Mouse (Mus musculus) T-helper 17 cell (primary cell): Measurements from ENCODE around the gene Alox5.

Source experiments
- in situ Hi-C, 2 experiments: fragments of 300-600 bp; cut with MboI, MseI; formaldehyde crosslinking; loops; 1 replicate in 1 of 2; 2 replicates in 1 of 2; pipeline ENCODE4 v1.15.1; 2025; ENCODE audit warnings: high pct_unique_total_duplicates in 2 of 2

Gene Alox5

GRCm38 (mm10) chr6:116460544-116461283 lies at the start of gene Alox5:
Gene Alox5 (minus strand): TSS chr6:116461178.
- in situ Hi-C loops = no loop called here

DNA sequence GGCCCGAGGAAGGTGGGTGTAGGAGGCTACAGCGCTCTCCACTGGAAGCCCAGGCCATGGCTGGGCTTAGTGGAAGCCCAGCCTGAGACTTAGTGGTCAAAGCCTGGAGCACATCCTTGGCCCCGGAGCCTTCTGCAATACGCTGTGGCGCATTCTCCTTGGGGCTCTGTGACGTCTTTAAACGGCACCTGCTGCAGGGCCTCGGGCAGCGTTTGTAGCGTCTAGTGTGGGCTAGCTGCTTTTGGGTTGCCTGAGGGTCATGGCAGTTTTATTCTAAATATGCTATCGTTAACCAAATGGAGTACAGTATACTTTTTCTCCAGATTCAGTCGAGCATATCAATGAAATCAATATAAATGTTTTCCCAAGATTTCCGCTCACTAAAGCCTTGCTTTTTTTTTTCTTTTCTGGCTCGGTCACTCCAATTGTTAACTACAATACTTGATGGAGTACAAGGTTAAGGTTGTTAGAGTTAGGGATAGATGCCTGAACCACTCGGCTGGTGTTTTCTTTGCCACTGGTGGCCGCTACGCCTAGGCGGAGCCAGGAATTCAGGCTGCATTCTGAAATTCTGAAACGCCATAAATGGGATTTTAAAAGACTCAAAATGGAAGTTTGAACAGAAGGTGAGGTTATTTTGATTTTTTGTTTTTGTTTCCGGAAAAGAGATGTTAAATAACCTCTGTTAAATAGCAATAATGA lies 45.5 kb upstream of the Alox5 start, which contains the start of gene Olfr212:
Olfr212 (plus strand) TSS at position 215 of the 702 bp plus-strand sequence.
- in situ Hi-C loops = loop anchor here in 1 of 2 experiments (10.0 kb wide), 1 partner anchor 498 kb away; no protein-coding TSS in a partner anchor

- in situ Hi-C loops = no loop called here
Observed at GRCm38 (mm10) chr6:116495960-116496359, 35.0 kb upstream of the Alox5 start.

DNA sequence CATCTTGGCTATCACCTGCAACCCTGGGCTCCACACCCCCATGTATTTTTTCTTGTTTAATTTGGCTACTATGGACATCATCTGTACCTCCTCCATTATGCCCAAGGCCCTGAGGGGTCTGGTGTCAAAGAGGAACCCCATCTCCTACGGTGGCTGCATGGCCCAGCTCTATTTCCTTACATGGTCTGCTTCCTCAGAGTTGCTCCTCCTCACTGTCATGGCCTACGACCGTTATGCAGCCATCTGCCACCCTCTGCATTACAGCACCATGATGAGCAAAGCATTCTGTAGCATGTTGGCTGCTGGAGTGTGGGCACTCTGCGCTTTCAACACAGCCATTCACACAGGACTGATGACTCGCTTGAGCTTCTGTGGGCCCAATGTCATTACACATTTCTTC lies 32.8 kb upstream of the Alox5 start:
- in situ Hi-C loops = no loop called here

GRCm38 (mm10) chr6:116488791-116489190 lies 27.8 kb upstream of the Alox5 start, which contains the start of gene Olfr211:
Gene Olfr211 (plus strand): TSS chr6:116489091.
- in situ Hi-C loops = no loop called here

GRCm38 (mm10) chr6:116486833-116487232 lies 25.9 kb upstream of the Alox5 start:
- in situ Hi-C loops = no loop called here

DNA sequence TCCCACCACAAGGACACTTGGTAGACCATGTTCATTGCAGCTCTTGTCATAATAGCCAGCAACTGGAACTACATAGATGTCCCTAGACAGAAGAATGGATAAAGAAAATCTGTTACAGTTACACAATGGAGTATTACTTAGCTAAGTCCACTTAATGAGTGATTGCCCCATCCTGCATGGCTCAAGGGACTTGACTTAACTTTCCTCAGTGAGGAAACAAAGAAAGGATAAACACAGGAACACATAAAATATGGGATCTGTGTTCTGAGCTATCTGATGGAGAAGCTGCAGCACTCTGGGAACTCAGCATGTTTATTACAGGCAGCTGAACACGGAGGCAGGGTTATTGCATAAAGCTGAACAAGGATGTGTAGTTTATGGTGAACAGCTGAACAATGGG lies 24.1 kb upstream of the Alox5 start:
- in situ Hi-C loops = no loop called here

- in situ Hi-C loops = no loop called here
Observed at GRCm38 (mm10) chr6:116468081-116468480, 7.1 kb upstream of the Alox5 start.

GRCm38 (mm10) chr6:116459232-116459631 lies 1.7 kb downstream of the Alox5 start:
- in situ Hi-C loops = no loop called here

GRCm38 (mm10) chr6:116458728-116459127 lies 2.2 kb downstream of the Alox5 start:
- in situ Hi-C loops = no loop called here

DNA sequence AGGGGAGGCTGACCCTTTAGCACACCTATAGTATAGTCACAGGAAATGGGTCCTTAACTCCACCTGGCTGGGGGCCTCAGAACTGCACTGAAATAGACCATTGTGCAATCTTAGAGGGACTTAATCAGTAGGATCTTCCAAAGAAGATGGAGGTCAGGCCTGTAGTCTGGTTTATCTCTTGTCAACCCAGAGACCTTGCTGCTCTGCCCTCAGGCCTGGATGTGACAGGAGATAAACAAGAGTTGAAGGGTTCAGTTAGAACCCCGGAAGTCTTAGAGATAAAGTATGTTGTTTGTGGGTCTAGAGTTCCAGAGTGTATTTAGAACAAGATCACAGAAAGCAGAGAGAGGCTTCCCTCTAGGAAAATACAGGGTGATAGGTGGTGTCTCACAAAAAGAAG lies 4.5 kb downstream of the Alox5 start:
- in situ Hi-C loops = no loop called here

DNA sequence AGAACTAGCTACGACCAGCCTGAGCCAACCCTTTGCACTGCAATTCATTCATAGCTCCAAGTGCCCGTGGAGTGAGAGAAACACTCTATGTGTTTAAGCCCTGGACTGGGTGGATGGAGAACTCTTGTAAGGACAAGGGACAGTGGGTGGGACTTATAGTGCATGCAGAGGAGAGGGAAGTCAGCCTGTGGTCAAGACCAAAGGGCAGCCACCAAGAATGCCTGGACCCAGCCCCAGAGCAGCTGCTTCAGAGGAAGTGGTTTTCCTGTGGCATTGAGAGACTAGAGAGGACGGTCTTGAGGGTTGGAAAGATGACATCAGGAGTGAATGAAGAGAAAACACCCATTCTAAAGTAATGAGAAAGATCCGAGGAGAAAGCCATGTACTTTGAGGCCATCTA lies 5.2 kb downstream of the Alox5 start:
- in situ Hi-C loops = no loop called here

DNA sequence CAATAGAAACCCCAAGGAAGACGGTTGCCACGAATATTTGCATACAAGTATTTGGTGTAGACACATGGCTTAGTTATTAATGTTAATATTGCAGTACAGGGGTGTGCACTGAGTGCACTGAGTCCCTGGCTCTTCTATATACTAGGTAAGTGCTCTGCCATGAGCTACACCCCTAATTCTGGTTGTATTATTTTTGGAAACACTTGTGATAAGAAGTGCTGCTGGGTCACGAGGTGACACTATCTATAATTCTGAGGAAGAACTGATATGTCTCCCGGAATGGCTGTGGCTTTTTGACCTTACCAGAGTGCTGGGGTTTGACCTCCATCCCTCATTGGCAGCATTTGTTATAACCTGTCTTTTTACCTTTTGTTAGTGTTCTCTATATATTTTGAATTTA lies 20.1 kb downstream of the Alox5 start:
- in situ Hi-C loops = no loop called here

GRCm38 (mm10) chr6:116440447-116440846 lies 20.5 kb downstream of the Alox5 start:
- in situ Hi-C loops = no loop called here

- in situ Hi-C loops = no loop called here
Observed at GRCm38 (mm10) chr6:116439531-116439930, 21.4 kb downstream of the Alox5 start.

- in situ Hi-C loops = no loop called here
Observed at GRCm38 (mm10) chr6:116438864-116439263, 22.1 kb downstream of the Alox5 start.

DNA sequence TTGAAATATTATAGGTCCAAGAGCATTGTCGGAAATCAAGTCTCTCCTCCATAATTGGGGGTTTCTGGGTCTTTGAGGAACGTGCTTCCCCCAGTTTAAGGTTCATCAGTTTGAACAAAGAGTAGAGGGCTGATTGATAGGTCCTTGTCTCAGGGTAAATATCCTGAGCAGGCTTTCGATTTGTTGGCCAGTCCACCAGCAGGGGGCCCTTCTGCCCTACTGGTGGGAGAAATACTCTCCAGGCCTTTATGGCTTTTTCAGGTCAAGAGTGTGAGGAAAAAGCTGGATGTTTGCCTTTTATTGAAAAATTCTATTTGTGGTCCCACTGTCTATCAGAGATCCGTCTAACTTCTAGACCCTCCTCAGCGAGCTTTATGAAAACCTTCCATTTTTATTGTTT lies 32.7 kb downstream of the Alox5 start:
- in situ Hi-C loops = no loop called here

GRCm38 (mm10) chr6:116427552-116427951 lies 33.4 kb downstream of the Alox5 start:
- in situ Hi-C loops = no loop called here

DNA sequence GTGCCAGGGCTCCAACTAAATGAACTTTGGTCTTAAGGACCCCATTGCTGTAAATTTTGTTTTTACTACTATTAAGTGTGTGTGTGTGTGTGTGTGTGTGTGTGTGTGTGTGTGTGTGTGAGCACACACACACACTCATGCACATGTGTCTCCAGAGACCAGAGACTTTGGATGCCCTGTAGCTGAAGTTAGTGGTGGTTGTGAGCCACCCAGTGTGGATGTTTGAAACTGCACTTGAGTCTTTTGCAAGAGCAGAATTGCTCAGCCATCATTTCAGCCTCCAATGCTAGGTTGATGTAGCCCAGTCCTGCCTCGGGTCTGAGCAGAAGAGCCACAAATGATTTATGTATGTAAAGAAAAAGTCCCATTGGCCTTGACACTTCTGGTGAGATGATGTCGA lies 37.3 kb downstream of the Alox5 start:
- in situ Hi-C loops = no loop called here

DNA sequence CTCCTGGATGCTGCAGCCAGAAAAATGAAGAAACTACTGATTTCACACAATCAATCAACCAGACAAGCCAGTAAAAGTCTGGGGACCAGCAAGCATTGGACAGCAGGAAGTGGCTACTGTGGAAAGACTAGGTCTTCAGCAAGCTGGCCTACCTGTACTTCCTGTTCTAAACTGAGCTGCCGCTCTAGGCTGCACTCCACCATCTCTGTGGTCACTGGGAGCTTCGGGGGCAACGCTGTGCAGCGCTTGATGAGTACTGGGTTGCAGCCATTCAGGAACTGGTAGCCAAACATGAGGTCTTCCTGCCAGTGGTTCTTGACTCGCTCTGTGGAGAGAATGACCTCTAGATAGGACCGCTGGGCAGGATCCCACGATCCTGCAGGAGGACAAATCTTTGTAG lies 38.0 kb downstream of the Alox5 start:
- in situ Hi-C loops = no loop called here

- in situ Hi-C loops = no loop called here
Observed at GRCm38 (mm10) chr6:116420271-116420670, 40.7 kb downstream of the Alox5 start.

DNA sequence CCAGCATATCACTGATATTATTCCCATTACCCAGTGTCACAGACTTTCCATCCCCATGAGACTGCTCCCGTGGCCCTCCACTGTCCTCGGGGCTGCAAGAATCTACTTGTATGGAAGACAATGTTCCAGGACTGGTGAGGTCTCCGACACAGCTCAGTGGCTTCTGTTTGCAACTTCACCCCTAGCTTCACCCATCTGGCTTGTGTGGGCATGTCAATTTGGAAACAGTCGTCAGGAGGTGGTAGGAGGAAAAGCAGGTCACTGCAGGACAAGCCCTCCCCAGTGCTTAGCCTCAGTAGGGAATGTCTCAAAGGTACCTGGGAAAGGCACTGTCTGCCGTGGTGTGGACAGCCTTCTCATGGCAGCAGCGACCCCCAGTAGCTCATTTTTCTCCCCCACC lies 41.3 kb downstream of the Alox5 start:
- in situ Hi-C loops = no loop called here

GRCm38 (mm10) chr6:116418487-116418886 lies 42.5 kb downstream of the Alox5 start:
- in situ Hi-C loops = no loop called here
